In the genomic region with DNA sequence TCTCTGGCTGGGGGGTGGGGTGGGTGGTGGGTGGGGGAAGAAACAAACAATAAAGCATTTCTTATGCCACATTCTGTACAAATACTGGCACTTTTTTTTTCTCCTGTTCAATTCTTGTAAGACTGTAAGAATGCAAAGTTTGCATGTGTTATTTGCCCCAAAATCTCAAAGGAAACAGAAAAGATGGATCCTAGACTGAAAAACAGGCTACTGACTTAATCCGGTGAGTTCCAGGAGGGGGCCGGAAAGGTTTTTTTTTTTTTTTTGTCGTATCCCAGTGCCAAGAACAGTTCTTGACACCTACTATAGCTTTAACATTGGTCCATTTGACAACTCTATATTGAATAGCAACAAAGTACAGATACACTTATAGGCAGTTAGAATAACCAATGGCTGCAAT, we compare ENCODE assay signal across 8 mouse cellular contexts. TPM values are rescaled to one million over a fixed set of nuclear protein-coding genes. Genes with fewer than 3 reads are reported as not detected.
A peak's percentile ranks its signal among the peaks of the same experiment; 100 is the strongest.
DNase-seq lines count a peak whose midpoint lies in the region; ATAC-seq lines count a peak whose summit lies in the region.

No protein-coding gene starts in this region.

- peak; percentile 58 for DNase-seq in cerebellum, adult 9-10 months
- no peak for DNase-seq in cerebellum, postnatal 4 days (ENCODE audit: low spot score in 2 of 2)
- no peak for DNase-seq in neural tube, embryonic 11.5 days (ENCODE audit: low spot score)
- no peak for DNase-seq in neural tube, embryonic 10.5 days (ENCODE audit: extremely low spot score, low spot score)
- DNase-seq in adrenal gland, postnatal 10 days, result no peak
- no peak for DNase-seq in adrenal gland, postnatal 4 days (ENCODE audit: low spot score in 2 of 2)

- H3K4me3 ChIP-seq in neural tube, embryonic 11.5 days (ENCODE audit: low read depth, low read length), result peak overlapping the region; percentile 65
- peak overlapping the region; percentile 85 for H3K4me3 ChIP-seq in liver, embryonic 12.5 days

- no peaks in the 10 kb centered on the region for H3K36me3 ChIP-seq in neural tube, embryonic 11.5 days (ENCODE audit: control insufficient read depth, insufficient read depth, low read length)
- H3K36me3 ChIP-seq in liver, embryonic 12.5 days, result no peaks in the 10 kb centered on the region

- ATAC-seq in neural tube, embryonic 11.5 days (ENCODE audit: insufficient read depth, low FRiP score, low TSS enrichment), result peak; percentile 10; the same call in 1 of the 2 replicates
- no peak for ATAC-seq in liver, embryonic 12.5 days
- ATAC-seq in megakaryocyte-erythroid progenitor cell, adult 5-6 weeks (replicated peaks; ENCODE audit: low FRiP score, low TSS enrichment, poor library complexity, severe bottlenecking), result no peak

- peaks cover 2% of the 10 kb centered on the region; the same call in 1 of the 2 replicates for H3K4me1 ChIP-seq in neural tube, embryonic 11.5 days (ENCODE audit: control insufficient read depth, insufficient read depth, low read length)
- peaks cover 38% of the 10 kb centered on the region for H3K4me1 ChIP-seq in liver, embryonic 12.5 days

- no peaks in the 10 kb centered on the region for H3K27me3 ChIP-seq in neural tube, embryonic 11.5 days (ENCODE audit: control insufficient read depth, insufficient read depth, low read length)
- no peaks in the 10 kb centered on the region for H3K27me3 ChIP-seq in liver, embryonic 12.5 days (replicated peaks)

- no peak overlapping the region for H3K9ac ChIP-seq in neural tube, embryonic 11.5 days (ENCODE audit: low read length)
- peak overlapping the region; percentile 65 for H3K9ac ChIP-seq in liver, embryonic 12.5 days

- no peaks in the 10 kb centered on the region for H3K9me3 ChIP-seq in neural tube, embryonic 11.5 days (ENCODE audit: control insufficient read depth, low read length)
- H3K9me3 ChIP-seq in liver, embryonic 12.5 days (replicated peaks), result no peaks in the 10 kb centered on the region

- 24% methylated on average over 3 of the region's 3 CpGs for WGBS in neural tube, embryonic 11.5 days
- WGBS in liver, embryonic 12.5 days (ENCODE audit: insufficient replicate concordance), result 25% methylated on average over 3 of the region's 3 CpGs

- peak overlapping the region; percentile 40 for H3K4me2 ChIP-seq in neural tube, embryonic 11.5 days (ENCODE audit: low read depth)
- peak overlapping the region; percentile 72 for H3K4me2 ChIP-seq in liver, embryonic 12.5 days

- H3K27ac ChIP-seq in neural tube, embryonic 11.5 days (ENCODE audit: low read depth, low read length), result no peak overlapping the region
- peak overlapping the region; percentile 95 for H3K27ac ChIP-seq in liver, embryonic 12.5 days

RNA-seq across cellular contexts. Expression of gene Ppp6c, which starts 0.5 kb away (rescaled TPM):
- 90.3 and 93.9 TPM in 2 replicates for polyA plus RNA-seq in neural tube, embryonic 11.5 days (2014; fragmentation: Nextera tagmentation; extraction: Ambion mirVana)
- polyA plus RNA-seq in liver, embryonic 12.5 days (2016; fragmentation: Nextera tagmentation; extraction: Ambion mirVana), result 61.2 and 63.4 TPM in 2 replicates
- 53.6 and 71.1 TPM in 2 replicates for total RNA-seq in megakaryocyte-erythroid progenitor cell, adult 5-6 weeks (2014; fragmentation: Nextera tagmentation)
- 80.9 TPM in 2 replicates for total RNA-seq in megakaryocyte-erythroid progenitor cell, adult 5-6 weeks (2017)
- total RNA-seq in adrenal gland, postnatal 10 days (2021), result 10 to 100 TPM; 80.8 to 80.9 TPM
- 10 to 100 TPM; 78.3 to 84.3 TPM for total RNA-seq in adrenal gland, postnatal 4 days (2021)

RNA-seq across cellular contexts. Expression of gene Scai, which starts 36.2 kb away (rescaled TPM):
- polyA plus RNA-seq in neural tube, embryonic 11.5 days (2014; fragmentation: Nextera tagmentation; extraction: Ambion mirVana), result 7.7 and 12.4 TPM in 2 replicates
- 3.2 and 4.1 TPM in 2 replicates for polyA plus RNA-seq in liver, embryonic 12.5 days (2016; fragmentation: Nextera tagmentation; extraction: Ambion mirVana)
- total RNA-seq in megakaryocyte-erythroid progenitor cell, adult 5-6 weeks (2014; fragmentation: Nextera tagmentation), result 6.6 and 24.4 TPM in 2 replicates
- 6.0 and 12.0 TPM in 2 replicates for total RNA-seq in megakaryocyte-erythroid progenitor cell, adult 5-6 weeks (2017)
- total RNA-seq in adrenal gland, postnatal 10 days (2021), result 10 to 100 TPM in 1 of 2 experiments, 1 to 10 TPM in 1; 9.5 to 14.4 TPM
- 10 to 100 TPM; 17.4 to 22.7 TPM for total RNA-seq in adrenal gland, postnatal 4 days (2021)
